Mouse (Mus musculus): ENCODE measurements around the gene Pga5. TPM values are rescaled to one million over a fixed set of nuclear protein-coding genes. Genes with fewer than 3 reads are reported as not detected.
A peak's percentile ranks its signal among the peaks of the same experiment; 100 is the strongest.

The Pga5 gene
- polyA plus RNA-seq, 1 experiment from 2014 or later, result not detected

DNA sequence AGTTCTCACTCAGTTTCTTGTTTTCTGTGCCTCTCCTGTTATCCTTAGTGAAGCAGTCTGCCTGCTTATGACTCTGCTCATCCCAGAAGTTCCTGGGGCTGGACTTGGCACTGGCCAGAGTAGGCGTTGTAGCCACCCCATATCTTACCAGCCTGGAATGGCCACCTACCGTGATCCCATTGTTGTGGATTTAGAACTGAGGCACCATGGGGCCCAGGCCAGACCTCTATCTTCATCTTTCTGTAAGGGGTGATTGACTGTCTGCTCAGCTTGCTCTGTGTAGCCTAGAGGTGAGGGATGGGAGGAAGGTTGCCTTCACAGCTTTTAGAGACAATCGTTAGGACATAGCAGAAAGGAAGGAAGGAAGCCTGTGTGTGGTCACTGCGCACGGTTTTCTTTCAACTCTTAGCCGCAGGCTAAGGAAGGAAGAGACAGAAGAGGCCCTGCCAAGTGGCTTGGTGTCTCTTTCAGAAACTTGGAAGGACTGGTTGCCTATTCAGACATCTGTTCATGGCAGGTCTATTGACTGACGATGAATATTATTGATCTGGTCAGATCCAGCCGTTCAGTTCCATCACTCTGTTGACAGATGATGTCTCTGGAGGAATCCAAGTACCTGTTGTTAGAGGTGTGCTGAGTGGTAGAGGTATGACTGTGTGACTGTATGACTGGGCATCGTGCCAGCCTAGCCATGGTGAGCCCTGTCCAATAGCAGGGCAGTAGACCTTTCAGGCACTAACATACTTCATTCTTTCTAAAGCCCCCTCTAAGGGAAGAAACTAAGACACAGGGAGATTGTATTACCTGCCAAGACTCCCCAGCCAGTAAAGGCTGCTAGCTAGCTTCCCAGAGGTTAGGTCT is 20.5 kb upstream of the Pga5 start:
- Histone ChIP-seq H3K36me3 (replicated peaks) (0 out of 2 replicates have a peak, but pooled peaks cover 4% of the 10 kb centered on the region), H3K4me1 (peaks cover 74% of the 10 kb centered on the region), H3K9me3 (no peaks in the 10 kb centered on the region), H3K27ac (replicated peaks) (peak overlapping the region; percentile 12; the same call in 1 of the 2 replicates), H3K27me3 (replicated peaks; ENCODE audit: low read depth, poor library complexity, severe bottlenecking) (no peaks in the 10 kb centered on the region), H3K4me3 (no peak overlapping the region)
- DNase-seq (ENCODE audit: low spot score), result no peak
- 75% methylated on average over 9 of the region's 9 CpGs for WGBS

GRCm38 (mm10) chr19:10695801-10696200 is 17.9 kb upstream of the Pga5 start:
- no peaks in the 10 kb centered on the region for H3K9me3 ChIP-seq
- no peak overlapping the region for H3K4me3 ChIP-seq
- peaks cover 10% of the 10 kb centered on the region for H3K36me3 ChIP-seq (replicated peaks)
- no peaks in the 10 kb centered on the region for H3K27me3 ChIP-seq (replicated peaks; ENCODE audit: low read depth, poor library complexity, severe bottlenecking)
- no peak for DNase-seq (ENCODE audit: low spot score)
- WGBS, result 28% methylated on average over 7 of the region's 7 CpGs
- H3K4me1 ChIP-seq, result peaks cover 61% of the 10 kb centered on the region
- H3K27ac ChIP-seq (replicated peaks), result peak overlapping the region; percentile 63

GRCm38 (mm10) chr19:10693926-10694682 is 16.2 kb upstream of the Pga5 start:
- H3K36me3 ChIP-seq (replicated peaks), result peaks cover 10% of the 10 kb centered on the region
- peaks cover 61% of the 10 kb centered on the region for H3K4me1 ChIP-seq
- 89% methylated on average over 10 of the region's 10 CpGs for WGBS
- no peaks in the 10 kb centered on the region for H3K27me3 ChIP-seq (replicated peaks; ENCODE audit: low read depth, poor library complexity, severe bottlenecking)
- no peak for DNase-seq (ENCODE audit: low spot score)
- no peak overlapping the region for H3K27ac ChIP-seq (replicated peaks)
- no peaks in the 10 kb centered on the region for H3K9me3 ChIP-seq
- H3K4me3 ChIP-seq, result no peak overlapping the region

DNA sequence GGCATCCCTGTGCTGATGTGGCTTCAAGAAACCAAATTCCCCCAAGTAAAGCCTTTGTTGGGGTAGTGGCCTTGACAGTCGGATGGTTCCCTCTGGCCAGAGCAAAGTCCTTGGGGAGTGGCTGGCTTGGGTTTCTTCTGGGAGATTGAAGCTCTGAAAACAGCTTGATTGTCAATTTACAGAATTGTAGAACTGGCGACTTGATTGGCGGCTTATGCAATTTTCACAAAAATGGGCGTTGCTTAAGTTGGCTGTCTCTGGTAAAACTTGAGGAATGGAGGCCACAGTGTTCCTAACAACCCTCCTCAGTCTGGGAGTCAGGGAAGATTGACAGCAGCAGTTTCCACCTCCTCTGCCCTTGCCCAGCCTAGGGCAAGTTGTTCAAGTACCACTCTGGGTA is 14.5 kb upstream of the Pga5 start:
- peaks cover 10% of the 10 kb centered on the region for H3K36me3 ChIP-seq (replicated peaks)
- no peaks in the 10 kb centered on the region for H3K9me3 ChIP-seq
- no peaks in the 10 kb centered on the region for H3K27me3 ChIP-seq (replicated peaks; ENCODE audit: low read depth, poor library complexity, severe bottlenecking)
- DNase-seq (ENCODE audit: low spot score), result no peak
- 0 out of 2 replicates have a peak overlapping the region, but pooled peaks have one; percentile 40 for H3K27ac ChIP-seq (replicated peaks)
- 85% methylated on average over 4 of the region's 4 CpGs for WGBS
- H3K4me1 ChIP-seq, result peaks cover 55% of the 10 kb centered on the region
- no peak overlapping the region for H3K4me3 ChIP-seq

DNA sequence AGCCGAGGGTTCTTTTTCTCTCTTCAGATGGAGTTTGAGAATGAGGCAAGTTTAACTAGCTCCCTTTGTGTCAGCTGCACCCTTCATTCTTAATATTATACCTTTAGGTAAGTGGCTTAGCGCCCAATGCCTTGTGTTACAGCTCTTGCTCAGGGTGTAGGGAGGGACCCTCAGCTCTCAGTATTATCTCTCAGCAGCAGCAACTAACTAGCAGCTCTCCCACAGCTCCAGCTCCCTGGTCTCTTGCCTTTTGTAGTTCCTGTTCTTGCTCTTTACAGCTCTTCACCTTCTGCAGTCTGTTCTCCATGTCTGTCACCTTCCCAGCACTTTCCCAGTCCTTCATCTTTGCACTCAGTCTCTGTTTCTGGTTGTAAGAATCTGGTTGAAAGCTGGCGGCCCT is 13.8 kb upstream of the Pga5 start:
- WGBS, result 84% methylated on average over 3 of the region's 3 CpGs
- Histone ChIP-seq H3K9me3 (no peaks in the 10 kb centered on the region), H3K36me3 (replicated peaks) (peaks cover 10% of the 10 kb centered on the region), H3K27me3 (replicated peaks; ENCODE audit: low read depth, poor library complexity, severe bottlenecking) (no peaks in the 10 kb centered on the region), H3K4me3 (no peak overlapping the region), H3K27ac (replicated peaks) (no peak overlapping the region), H3K4me1 (peaks cover 49% of the 10 kb centered on the region)
- no peak for DNase-seq (ENCODE audit: low spot score)

- no peak overlapping the region for H3K4me3 ChIP-seq
- peaks cover 10% of the 10 kb centered on the region for H3K36me3 ChIP-seq (replicated peaks)
- H3K27ac ChIP-seq (replicated peaks), result no peak overlapping the region
- H3K9me3 ChIP-seq, result no peaks in the 10 kb centered on the region
- peaks cover 46% of the 10 kb centered on the region for H3K4me1 ChIP-seq
- no peaks in the 10 kb centered on the region for H3K27me3 ChIP-seq (replicated peaks; ENCODE audit: low read depth, poor library complexity, severe bottlenecking)
- WGBS, result 90% methylated on average over 4 of the region's 4 CpGs
- no peak for DNase-seq (ENCODE audit: low spot score)
Measured at GRCm38 (mm10) chr19:10691121-10691520, 13.2 kb upstream of the Pga5 start.

DNA sequence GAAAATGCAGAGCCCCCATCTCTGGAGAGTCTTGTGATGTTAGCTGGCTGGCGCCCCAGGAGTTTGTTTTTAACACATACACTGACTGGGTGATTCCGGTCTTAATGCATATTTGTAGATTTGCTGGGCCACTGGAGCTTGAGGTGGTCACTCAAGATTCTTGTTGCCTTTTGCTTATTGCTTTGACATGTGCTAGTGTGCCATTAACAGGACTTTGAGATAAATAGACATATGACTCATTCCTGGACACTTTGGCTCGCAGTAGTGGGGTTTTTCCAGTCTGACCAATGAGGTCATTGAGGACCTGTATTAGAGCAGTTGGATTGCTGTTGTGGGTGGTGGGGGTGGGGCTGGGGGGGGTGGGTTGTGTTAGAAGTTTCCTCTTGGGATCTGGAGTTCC is 12.5 kb upstream of the Pga5 start:
- Histone ChIP-seq H3K36me3 (replicated peaks) (peaks cover 10% of the 10 kb centered on the region), H3K4me3 (peak overlapping the region; percentile 84), H3K4me1 (peaks cover 38% of the 10 kb centered on the region), H3K9me3 (no peaks in the 10 kb centered on the region), H3K27ac (replicated peaks) (peak overlapping the region; percentile 95), H3K27me3 (replicated peaks; ENCODE audit: low read depth, poor library complexity, severe bottlenecking) (no peaks in the 10 kb centered on the region)
- no peak for DNase-seq (ENCODE audit: low spot score)
- WGBS, result 89% methylated on average over 3 of the region's 3 CpGs

GRCm38 (mm10) chr19:10689470-10690166 is 11.7 kb upstream of the Pga5 start:
- no peak for DNase-seq (ENCODE audit: low spot score)
- H3K27me3 ChIP-seq (replicated peaks; ENCODE audit: low read depth, poor library complexity, severe bottlenecking), result no peaks in the 10 kb centered on the region
- WGBS, result 62% methylated on average over 5 of the region's 5 CpGs
- H3K4me3 ChIP-seq, result peak overlapping the region; percentile 84
- peaks cover 10% of the 10 kb centered on the region for H3K36me3 ChIP-seq (replicated peaks)
- H3K27ac ChIP-seq (replicated peaks), result peak overlapping the region; percentile 95
- peaks cover 35% of the 10 kb centered on the region for H3K4me1 ChIP-seq
- H3K9me3 ChIP-seq, result no peaks in the 10 kb centered on the region

DNA sequence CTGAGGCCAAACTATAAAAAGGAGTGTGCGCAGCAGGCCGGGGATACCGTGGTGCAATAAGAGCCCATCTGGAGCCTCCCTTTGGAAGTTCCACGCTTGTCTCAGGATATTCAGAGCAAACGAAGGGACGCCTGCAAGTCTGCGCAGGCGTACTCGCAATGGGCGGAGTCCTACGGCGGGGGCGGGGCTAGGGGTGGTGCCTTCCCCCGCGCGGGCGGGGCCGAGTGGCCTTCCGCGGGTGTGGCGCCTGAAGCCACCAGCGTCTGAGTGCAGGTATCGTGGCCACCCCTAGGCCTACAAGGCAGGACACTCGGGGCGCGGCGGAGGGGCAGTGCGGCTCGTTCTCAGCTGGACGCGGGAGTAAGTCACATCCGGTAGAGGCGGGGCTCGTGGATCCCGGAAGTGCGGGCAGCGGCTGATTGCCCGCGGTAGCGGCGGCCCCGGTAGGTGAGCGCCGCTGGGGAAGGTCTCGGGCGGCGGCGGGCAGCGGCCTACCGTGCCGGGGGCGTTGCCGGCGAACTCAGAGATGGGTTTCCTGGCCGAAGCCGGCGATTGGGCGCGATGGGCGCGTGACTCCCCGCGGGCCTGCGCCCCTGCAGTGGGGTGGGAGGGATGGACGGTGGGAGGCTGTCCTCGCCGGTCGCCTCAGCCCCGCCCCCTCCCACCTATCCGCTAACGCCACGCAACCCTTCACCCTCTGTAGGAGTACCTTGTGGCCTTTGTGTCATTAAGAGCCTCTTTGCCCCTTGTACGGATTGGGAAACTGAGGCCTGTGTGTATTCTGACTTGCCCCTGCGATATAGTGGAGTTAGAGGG is 10.9 kb upstream of the Pga5 start, which contains the start of gene Vps37c:
Gene Vps37c, plus strand, starts transcription at position 199 of the 816 bp plus-strand sequence.
- Histone ChIP-seq H3K9me3 (no peaks in the 10 kb centered on the region), H3K27me3 (replicated peaks; ENCODE audit: low read depth, poor library complexity, severe bottlenecking) (no peaks in the 10 kb centered on the region), H3K4me1 (peaks cover 35% of the 10 kb centered on the region), H3K36me3 (replicated peaks) (peaks cover 10% of the 10 kb centered on the region), H3K27ac (replicated peaks) (peak within 1 kb of the TSS; percentile 95), H3K4me3 (peak within 1 kb of the TSS; percentile 84)
- DNase-seq (ENCODE audit: low spot score), result peak; percentile 97
- WGBS, result under 1% methylated on average over 74 of the region's 74 CpGs

DNA sequence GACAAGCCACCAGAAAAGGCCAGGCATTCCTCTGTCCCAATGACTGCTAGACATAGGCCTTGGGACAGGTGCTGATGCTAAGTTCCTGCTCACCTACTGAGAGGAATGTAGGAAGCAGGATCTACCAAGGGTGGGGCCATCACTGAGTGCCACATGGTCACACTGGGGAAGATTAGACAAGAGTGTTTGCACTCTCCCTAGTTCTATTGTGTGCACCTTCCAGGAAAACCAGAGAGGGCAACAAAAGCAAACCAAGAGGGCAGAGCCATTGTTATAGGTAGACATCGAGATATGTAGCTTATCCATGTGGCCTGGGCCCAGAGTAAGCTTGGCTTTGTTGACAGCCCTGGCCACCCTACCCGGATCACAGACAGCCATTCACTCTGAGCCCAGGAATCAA is 7.9 kb upstream of the Pga5 start:
- Histone ChIP-seq H3K27me3 (replicated peaks; ENCODE audit: low read depth, poor library complexity, severe bottlenecking) (no peaks in the 10 kb centered on the region), H3K27ac (replicated peaks) (no peak overlapping the region), H3K9me3 (no peaks in the 10 kb centered on the region), H3K36me3 (replicated peaks) (no peaks in the 10 kb centered on the region), H3K4me3 (no peak overlapping the region), H3K4me1 (peaks cover 28% of the 10 kb centered on the region)
- 81% methylated on average over 2 of the region's 2 CpGs for WGBS
- no peak for DNase-seq (ENCODE audit: low spot score)

GRCm38 (mm10) chr19:10685081-10685480 is 7.2 kb upstream of the Pga5 start:
- Histone ChIP-seq H3K36me3 (replicated peaks) (no peaks in the 10 kb centered on the region), H3K4me1 (peaks cover 22% of the 10 kb centered on the region), H3K9me3 (no peaks in the 10 kb centered on the region), H3K27ac (replicated peaks) (no peak overlapping the region), H3K27me3 (replicated peaks; ENCODE audit: low read depth, poor library complexity, severe bottlenecking) (no peaks in the 10 kb centered on the region), H3K4me3 (no peak overlapping the region)
- DNase-seq (ENCODE audit: low spot score), result no peak
- 91% methylated on average over 9 of the region's 9 CpGs for WGBS

DNA sequence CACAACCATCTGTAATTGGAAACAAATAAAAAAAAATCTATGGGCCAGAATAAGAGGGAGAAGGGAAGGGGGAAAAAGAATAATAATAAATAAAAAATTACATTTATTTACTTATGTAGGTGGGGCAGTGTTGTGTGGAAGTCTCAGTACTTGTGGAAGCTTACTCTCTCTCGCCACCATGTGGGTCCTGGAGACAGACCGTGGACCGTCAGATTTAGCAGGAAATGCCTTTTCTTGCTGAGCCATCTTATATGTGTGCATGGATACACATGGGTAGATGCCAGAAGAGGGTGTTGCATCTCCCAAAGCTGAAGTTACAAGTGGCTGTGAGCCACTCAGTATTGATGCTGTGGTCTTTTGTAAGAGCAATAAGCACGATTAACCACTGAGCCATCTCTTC is 3.7 kb upstream of the Pga5 start:
- no peaks in the 10 kb centered on the region for H3K36me3 ChIP-seq (replicated peaks)
- no peaks in the 10 kb centered on the region for H3K9me3 ChIP-seq
- H3K4me3 ChIP-seq, result no peak overlapping the region
- DNase-seq (ENCODE audit: low spot score), result no peak
- no peak overlapping the region for H3K27ac ChIP-seq (replicated peaks)
- no peaks in the 10 kb centered on the region for H3K27me3 ChIP-seq (replicated peaks; ENCODE audit: low read depth, poor library complexity, severe bottlenecking)
- no peaks in the 10 kb centered on the region for H3K4me1 ChIP-seq
- 62% methylated on average over 4 of the region's 4 CpGs for WGBS
